Mouse (Mus musculus) C2C12 (cell line): ENCODE measurements around the gene Fuk.

Experiments
- CTCF ChIP-seq: IDR thresholded peaks from one replicate; pipeline ENCODE4 v1.5.1; 2011; ENCODE audit not compliant: control insufficient read depth, insufficient read depth, insufficient read length
- MYOD1 ChIP-seq: IDR thresholded peaks from one replicate; pipeline ENCODE4 v1.6.1; 2011; ENCODE audit warnings: low read depth; ENCODE audit not compliant: control insufficient read depth, insufficient read length
- MYOG ChIP-seq: IDR thresholded peaks from one replicate; pipeline ENCODE4 v1.6.1; 2011; ENCODE audit not compliant: control insufficient read depth, insufficient read length; ENCODE audit errors: extremely low read depth
- USF1 ChIP-seq: IDR thresholded peaks from one replicate; pipeline ENCODE4 v1.6.1; 2011; ENCODE audit warnings: low read depth, mild to moderate bottlenecking, control low read depth, moderate library complexity

GRCm38 (mm10) chr8:110938882-110939589 is 36.7 kb upstream of the Fuk start:
- TF ChIP-seq CTCF = no peak
- no peak for TF ChIP-seq MYOD1
- TF ChIP-seq USF1 = no peak
- no peak for TF ChIP-seq MYOG
